Mouse (Mus musculus) kidney, adult 2 months (tissue): ENCODE measurements at regions not wholly inside any gene's neighbourhood (a gene's known extent, or its start where the extent isn't known, plus 50 kb on each side); places are given as distances from the start of the nearest gene placed in this dataset.

ENCODE experiments used
- CTCF ChIP-seq: fragments of 200-500 bp; conservative IDR thresholded peaks from 2 replicates; pipeline ENCODE4 v1.5.1; 2011; ENCODE audit warnings: low read depth, mild to moderate bottlenecking, control low read depth, low read length, moderate library complexity, mixed read lengths; ENCODE audit not compliant: insufficient read depth, insufficient read length
- POLR2A ChIP-seq: fragments of 200-500 bp; IDR thresholded peaks from one replicate; pipeline ENCODE4 v1.6.1; 2011; ENCODE audit warnings: low read depth, low read length, control low read depth

- TF ChIP-seq CTCF (no peak), POLR2A (no peak)
Observed at GRCm38 (mm10) chr2:50654221-50654952, 357.8 kb upstream of the Mmadhc start.
